Mouse (Mus musculus): ENCODE measurements around the gene Hist1h3g.
"Not testable (repeated sequence)": the region's sequence is repeated elsewhere in the genome, so short reads cannot be mapped to it uniquely, and the experiment has no call there.

- TF ChIP-seq CTCF (conservative IDR thresholded peaks at IDR 0.05; ENCODE audit: low read length); POU5F1 (IDR thresholded peaks at IDR 0.05; ENCODE audit: borderline replicate concordance, low read length): not testable (repeated sequence)
These were observed 9.5 kb downstream of the Hist1h3g start for GRCm38 (mm10) chr13:23544787-23545120.

Data from E14TG2a.4 (cell line).